Mouse (Mus musculus) CH12.LX (cell line): ENCODE data around the gene Ms4a4d. TPM values are rescaled to one million over a fixed set of nuclear protein-coding genes. Genes with fewer than 3 reads are reported as not detected.

Experiments used
- DNase-seq: peaks from one replicate; pipeline ENCODE4 v3.0.0-alpha.2; 2013; ENCODE audit errors: extremely low read depth
- H3K27ac ChIP-seq: 2 replicates; pipeline ENCODE4 v1.5.1; 2012; ENCODE audit warnings: low read depth, mild to moderate bottlenecking, control low read depth, moderate library complexity; ENCODE audit not compliant: insufficient read depth
- H3K27me3 ChIP-seq: replicated peaks from 2 replicates; pipeline ENCODE3; 2012; ENCODE audit warnings: inconsistent platforms
- H3K36me3 ChIP-seq, 2 experiments: replicated peaks in 1 of 2; 2 replicates each; pipeline versions ENCODE3 to v1.6.1; 2012; ENCODE audit warnings: inconsistent platforms in 1 of 2, low read length in 1 of 2, mild to moderate bottlenecking in 1 of 2, mixed read lengths in 1 of 2, moderate library complexity in 1 of 2; ENCODE audit not compliant: control insufficient read depth in 1 of 2, insufficient read depth in 1 of 2
- H3K4me1 ChIP-seq, 2 experiments: 2 replicates each; pipeline ENCODE4 v1.6.1; 2012; ENCODE audit warnings: inconsistent platforms in 1 of 2, moderate library complexity in 1 of 2; ENCODE audit not compliant: insufficient read depth in 2 of 2, control insufficient read depth in 1 of 2
- H3K4me2 ChIP-seq: 2 replicates; pipeline ENCODE4 v1.6.1; 2012; ENCODE audit warnings: low read depth, mild to moderate bottlenecking, control low read depth; ENCODE audit not compliant: poor library complexity, insufficient read depth, severe bottlenecking
- H3K4me3 ChIP-seq, 3 experiments: fragments of 150-350 bp in 1 of 3; sonication (generic) in 1 of 3; replicated peaks in 1 of 3; 2 replicates each; pipeline versions ENCODE3 to v1.5.1; 2011 to 2012; ENCODE audit warnings: low read depth in 2 of 3, low read length in 2 of 3, mild to moderate bottlenecking in 2 of 3, moderate library complexity in 2 of 3, control low read depth in 1 of 3, improper control_type of control experiment in 1 of 3, inconsistent platforms in 1 of 3, mixed read lengths in 1 of 3; ENCODE audit not compliant: poor library complexity in 1 of 3
- H3K79me2 ChIP-seq: replicated peaks from 2 replicates; pipeline ENCODE4 v1.6.1; 2012; ENCODE audit warnings: mild to moderate bottlenecking, moderate library complexity; ENCODE audit not compliant: control insufficient read depth, poor library complexity, insufficient read depth, severe bottlenecking; ENCODE audit errors: extremely low read depth
- H3K9ac ChIP-seq: 2 replicates; pipeline ENCODE4 v1.6.1; 2012; ENCODE audit warnings: low read depth, mild to moderate bottlenecking, control low read depth, moderate library complexity; ENCODE audit not compliant: insufficient read depth
- H3K9me3 ChIP-seq: replicated peaks from 2 replicates; pipeline ENCODE3; 2012; ENCODE audit warnings: low read length, inconsistent platforms, mixed read lengths
- E2F4 ChIP-seq: IDR thresholded peaks from 2 replicates; pipeline ENCODE4 v1.6.1; 2011; ENCODE audit warnings: low read depth, low read length, improper control_type of control experiment; ENCODE audit not compliant: insufficient replicate concordance
- ELF1 ChIP-seq: IDR thresholded peaks from 2 replicates; pipeline ENCODE4 v1.6.1; 2014; ENCODE audit warnings: low read depth, mild to moderate bottlenecking, inconsistent platforms, low read length, improper control_type of control experiment
- IRF4 ChIP-seq: IDR thresholded peaks from 2 replicates; pipeline ENCODE4 v1.6.1; 2014; ENCODE audit warnings: low read depth, mild to moderate bottlenecking, inconsistent platforms, low read length, improper control_type of control experiment
- KAT2A ChIP-seq: IDR thresholded peaks from 2 replicates; pipeline ENCODE4 v1.6.1; 2012; ENCODE audit warnings: low read length, improper control_type of control experiment, inconsistent platforms; ENCODE audit not compliant: insufficient replicate concordance
- MAX ChIP-seq: IDR thresholded peaks from 2 replicates; pipeline ENCODE4 v1.6.1; 2011; ENCODE audit warnings: low read length, improper control_type of control experiment
- MAZ ChIP-seq: IDR thresholded peaks from 2 replicates; pipeline ENCODE4 v1.6.1; 2012; ENCODE audit warnings: low read depth, mild to moderate bottlenecking, inconsistent platforms, low read length, improper control_type of control experiment, moderate library complexity
- NELFE ChIP-seq: IDR thresholded peaks from 2 replicates; pipeline ENCODE4 v1.6.1; 2011; ENCODE audit warnings: low read depth, low read length, improper control_type of control experiment
- NRF1 ChIP-seq: IDR thresholded peaks from 2 replicates; pipeline ENCODE4 v1.6.1; 2014; ENCODE audit warnings: low read depth, mild to moderate bottlenecking, inconsistent platforms, low read length, improper control_type of control experiment, moderate library complexity
- PAX5 ChIP-seq: IDR thresholded peaks from 2 replicates; pipeline ENCODE4 v1.6.1; 2012; ENCODE audit warnings: low read length, inconsistent platforms, mixed read lengths
- RAD21 ChIP-seq: IDR thresholded peaks from 2 replicates; pipeline ENCODE4 v1.6.1; 2011; ENCODE audit warnings: low read depth, mild to moderate bottlenecking, low read length, improper control_type of control experiment, moderate library complexity
- RCOR1 ChIP-seq: conservative IDR thresholded peaks from 2 replicates; pipeline ENCODE4 v1.6.1; 2012; ENCODE audit warnings: low read depth, mild to moderate bottlenecking, inconsistent platforms, low read length, improper control_type of control experiment
- SMC3 ChIP-seq: IDR thresholded peaks from 2 replicates; pipeline ENCODE4 v1.6.1; 2011; ENCODE audit warnings: low read depth, low read length, improper control_type of control experiment
- TBP ChIP-seq: conservative IDR thresholded peaks from 2 replicates; pipeline ENCODE4 v1.6.1; 2011; ENCODE audit warnings: low read depth, low read length, improper control_type of control experiment
- TCF12 ChIP-seq: IDR thresholded peaks from 2 replicates; pipeline ENCODE4 v1.6.1; 2014; ENCODE audit warnings: low read depth, mild to moderate bottlenecking, inconsistent platforms, low read length, improper control_type of control experiment
- UBTF ChIP-seq: IDR thresholded peaks from 2 replicates; pipeline ENCODE4 v1.6.1; 2012; ENCODE audit warnings: low read depth, mild to moderate bottlenecking, inconsistent platforms, low read length, improper control_type of control experiment, moderate library complexity
- USF1 ChIP-seq: IDR thresholded peaks from 2 replicates; pipeline ENCODE4 v1.6.1; 2014; ENCODE audit warnings: low read depth, mild to moderate bottlenecking, inconsistent platforms, low read length, improper control_type of control experiment
- USF2 ChIP-seq: conservative IDR thresholded peaks from 2 replicates; pipeline ENCODE4 v1.6.1; 2011; ENCODE audit warnings: low read depth, low read length, improper control_type of control experiment
- ZC3H11A ChIP-seq: IDR thresholded peaks from 2 replicates; pipeline ENCODE4 v1.6.1; 2012; ENCODE audit warnings: low read depth, mild to moderate bottlenecking, inconsistent platforms, low read length, improper control_type of control experiment
- ZMIZ1 ChIP-seq: IDR thresholded peaks from 2 replicates; pipeline ENCODE4 v1.6.1; 2012; ENCODE audit warnings: low read depth, mild to moderate bottlenecking, inconsistent platforms, low read length, improper control_type of control experiment
- ZNF384 ChIP-seq: IDR thresholded peaks from 2 replicates; pipeline ENCODE4 v1.6.1; 2012; ENCODE audit warnings: low read depth, low read length, improper control_type of control experiment, inconsistent platforms
- dilution Hi-C: fragments of 300-500 bp; cut with MboI; formaldehyde crosslinking; loops from 2 replicates; pipeline ENCODE4 v1.14.3; 2020; ENCODE audit warnings: low sequenced_read_pairs; ENCODE audit not compliant: extremely low pct_unique_long_range_greater_than_20kb, extremely low pct_ligation_motif_present
- in situ Hi-C: fragments of 300-500 bp; cut with MboI; formaldehyde crosslinking; loops from 3 replicates; pipeline ENCODE4 v1.14.3; 2019; ENCODE audit warnings: low sequenced_read_pairs, low pct_ligation_motif_present, low pct_unique_long_range_greater_than_20kb, mixed read lengths
- polyA plus RNA-seq: library from polyadenylated mRNA; unstranded; fragments of >175 nt; gene quantifications from 2 replicates; pipeline ENCODE4 v1.2.1, GENCODE M21; 2012; ENCODE audit warnings: low read depth; ENCODE audit not compliant: insufficient read length
- total RNA-seq, 2 experiments: library from RNA; depleted of rRNA; stranded (reverse); fragments of 300-350 nt in 1 of 2; fragments of >200 nt in 1 of 2; gene quantifications; 2 replicates each; pipeline ENCODE4 v1.2.3; 2012 to 2014

Ms4a4d gene
- total and polyA plus RNA-seq, 3 experiments, result not detected

GRCm38 (mm10) chr19:11574965-11575364 lies 38.4 kb downstream of the Ms4a4d start:
- Histone ChIP-seq H3K4me3 (no peak overlapping the region), H3K27ac (no peak overlapping the region), H3K9ac (no peak overlapping the region), H3K4me1 (no peaks in the 10 kb centered on the region), H3K36me3 (no peaks in the 10 kb centered on the region), H3K27me3 (no peaks in the 10 kb centered on the region), H3K4me2 (no peak overlapping the region), H3K9me3 (no peaks in the 10 kb centered on the region), H3K79me2 (no peaks in the 10 kb centered on the region)
- no peak for DNase-seq
- dilution Hi-C loops, result no loop called here
- in situ Hi-C loops, result no loop called here
- TF ChIP-seq MAX (no peak), KAT2A (no peak)

- dilution Hi-C loops (no loop called here), in situ Hi-C loops (no loop called here)
- no peaks in the 10 kb centered on the region for H3K27me3 ChIP-seq
- H3K9ac ChIP-seq, result no peak overlapping the region
- DNase-seq, result no peak
- no peak overlapping the region for H3K4me2 ChIP-seq
- no peak overlapping the region for H3K27ac ChIP-seq
- H3K9me3 ChIP-seq, result peaks cover 6% of the 10 kb centered on the region
- no peak overlapping the region for H3K4me3 ChIP-seq
- H3K4me1 ChIP-seq, result no peaks in the 10 kb centered on the region
- no peaks in the 10 kb centered on the region for H3K79me2 ChIP-seq
- TF ChIP-seq ZNF384 (no peak), TCF12 (no peak), IRF4 (no peak), E2F4 (no peak), USF2 (no peak), MAZ (no peak), NELFE (no peak), PAX5 (no peak), NRF1 (no peak), RAD21 (no peak), TBP (no peak), RCOR1 (no peak), USF1 (no peak), ELF1 (no peak), ZC3H11A (no peak), UBTF (no peak), ZMIZ1 (no peak), SMC3 (no peak)
- no peaks in the 10 kb centered on the region for H3K36me3 ChIP-seq
These were observed 52.6 kb downstream of the Ms4a4d start for GRCm38 (mm10) chr19:11589205-11589604.
